In the genomic region with DNA sequence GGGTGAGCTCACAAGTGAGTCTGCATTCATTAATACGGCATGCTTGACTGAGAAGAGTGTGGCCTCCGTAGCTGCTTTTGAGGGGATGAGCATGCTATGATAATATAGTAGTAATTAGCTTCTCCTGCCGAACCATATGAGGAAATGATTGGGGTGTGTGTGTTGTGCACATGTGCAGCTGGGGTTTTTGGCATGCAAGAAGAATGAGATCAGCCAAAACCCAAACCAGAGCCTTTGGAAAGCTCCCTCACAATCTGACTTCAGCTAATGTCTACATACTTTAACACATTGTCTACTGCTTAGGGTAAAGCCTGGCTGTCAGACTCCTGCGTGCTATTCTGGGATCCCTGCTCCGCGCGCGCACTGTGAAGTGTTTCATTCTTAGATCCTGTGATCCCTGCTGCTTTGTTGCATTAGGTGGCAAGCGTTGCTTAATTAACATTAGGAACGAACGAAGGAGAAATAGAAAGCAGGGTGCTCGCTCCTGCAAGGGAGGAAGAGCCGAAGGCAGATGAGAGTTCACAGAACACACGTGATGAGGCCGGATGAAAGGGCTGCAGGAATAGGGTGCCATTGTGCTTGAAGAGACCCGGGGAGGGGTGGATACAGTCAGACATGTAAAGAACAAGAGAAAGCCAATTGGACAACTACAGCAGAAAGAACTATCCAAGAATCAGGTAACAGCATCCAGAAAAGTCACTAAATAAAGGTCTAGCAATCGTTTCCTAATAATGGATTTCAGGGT, we compare ENCODE assay signal across 12 mouse cellular contexts.
DNase-seq lines count a peak whose midpoint lies in the region; ATAC-seq lines count a peak whose summit lies in the region.
"Had no signal": no experiment of that assay in that cellular context is flagged by ENCODE, and none has a peak within 500 bp of the region (broad histone marks: within the 10 kb centered on the region; RNA-seq: fewer than 3 reads in every experiment).

No protein-coding gene starts in this region.

- intact Hi-C loops in heart, postnatal 14 days (cut with DNase I), result no loop called here

- H3K9me3 ChIP-seq in forebrain, embryonic 11.5 days (ENCODE audit: control insufficient read depth, low read length), result no peaks in the 10 kb centered on the region
- H3K9me3 ChIP-seq in neural tube, embryonic 12.5 days, result no peaks in the 10 kb centered on the region
- H3K9me3 ChIP-seq: G1E; megakaryocyte, embryonic 14.5 days had no signal

- H3K9ac ChIP-seq in forebrain, embryonic 11.5 days (ENCODE audit: low read length), result peak overlapping the region; percentile 12; the same call in 1 of the 2 replicates
- no peak overlapping the region for H3K9ac ChIP-seq in neural tube, embryonic 12.5 days

- H3K4me3 ChIP-seq in forebrain, embryonic 11.5 days (ENCODE audit: low read depth, low read length), result no peak overlapping the region
- no peak overlapping the region for H3K4me3 ChIP-seq in neural tube, embryonic 12.5 days
- H3K4me3 ChIP-seq: megakaryocyte, embryonic 14.5 days had no signal

- H3K27me3 ChIP-seq in forebrain, embryonic 11.5 days (ENCODE audit: control insufficient read depth, insufficient read depth, low read length), result no peaks in the 10 kb centered on the region
- no peaks in the 10 kb centered on the region for H3K27me3 ChIP-seq in neural tube, embryonic 12.5 days (replicated peaks)

- peak overlapping the region; percentile 60; the same call in 1 of the 2 replicates for H3K27ac ChIP-seq in forebrain, embryonic 11.5 days (ENCODE audit: low read depth, low read length)
- H3K27ac ChIP-seq in neural tube, embryonic 12.5 days, result peak overlapping the region; percentile 50

- peak; percentile 63; the same call in 1 of the 2 replicates for ATAC-seq in forebrain, embryonic 11.5 days (replicated peaks; ENCODE audit: low FRiP score)
- ATAC-seq in neural tube, embryonic 12.5 days (ENCODE audit: low FRiP score, low read depth), result no peak

- H3K36me3 ChIP-seq in forebrain, embryonic 11.5 days (ENCODE audit: control insufficient read depth, insufficient read depth, low read length), result no peaks in the 10 kb centered on the region
- no peaks in the 10 kb centered on the region for H3K36me3 ChIP-seq in neural tube, embryonic 12.5 days
- H3K36me3 ChIP-seq: G1E had no signal

- WGBS in forebrain, embryonic 11.5 days, result 50% methylated on average over 17 of the region's 17 CpGs
- WGBS in neural tube, embryonic 12.5 days, result 68% methylated on average over 17 of the region's 17 CpGs

- DNase-seq in layer of hippocampus, postnatal 14 days (ENCODE audit: low spot score in 2 of 2), result peak; percentile 44 to 50
- DNase-seq in layer of hippocampus, adult 9-11 months, result no peak
- DNase-seq in forebrain, embryonic 11.5 days (ENCODE audit: low spot score), result no peak
- DNase-seq in heart, postnatal 14 days, result peak; percentile 13 to 30
- DNase-seq in cerebellum, postnatal 4 days (ENCODE audit: low spot score in 2 of 2), result no peak
- no peak for DNase-seq in spleen, adult 12 weeks (ENCODE audit: low spot score)
- no peak for DNase-seq in kidney, adult 11 months
- DNase-seq: cerebellum, adult 18-20 months; kidney, adult 18-20 months had no signal

- H3K4me1 ChIP-seq in forebrain, embryonic 11.5 days (replicated peaks; ENCODE audit: control insufficient read depth, insufficient read depth, low read length), result peaks cover 9% of the 10 kb centered on the region; the same call in 1 of the 2 replicates
- peaks cover 35% of the 10 kb centered on the region for H3K4me1 ChIP-seq in neural tube, embryonic 12.5 days
- H3K4me1 ChIP-seq: megakaryocyte, embryonic 14.5 days had no signal

- no peak overlapping the region for H3K4me2 ChIP-seq in forebrain, embryonic 11.5 days (ENCODE audit: low read depth, low read length, severe bottlenecking)
- peak overlapping the region; percentile 12; the same call in 1 of the 2 replicates for H3K4me2 ChIP-seq in neural tube, embryonic 12.5 days (replicated peaks)

Comparison
In these comparisons a context has a peak if more than half of its experiments do, and no peak if none do; other contexts are left out.
1. DNase-seq: peak in layer of hippocampus, postnatal 14 days (2 of 2) and heart, postnatal 14 days (2 of 2); none in layer of hippocampus, adult 9-11 months (single experiment), forebrain, embryonic 11.5 days (single experiment), cerebellum, postnatal 4 days (0 of 2), spleen, adult 12 weeks (single experiment) and kidney, adult 11 months (single experiment).